Mouse (Mus musculus): ENCODE measurements at regions not wholly inside any gene's neighbourhood (a gene's known extent, or its start where the extent isn't known, plus 50 kb on each side); places are given as distances from the start of the nearest gene placed in this dataset.

DNA sequence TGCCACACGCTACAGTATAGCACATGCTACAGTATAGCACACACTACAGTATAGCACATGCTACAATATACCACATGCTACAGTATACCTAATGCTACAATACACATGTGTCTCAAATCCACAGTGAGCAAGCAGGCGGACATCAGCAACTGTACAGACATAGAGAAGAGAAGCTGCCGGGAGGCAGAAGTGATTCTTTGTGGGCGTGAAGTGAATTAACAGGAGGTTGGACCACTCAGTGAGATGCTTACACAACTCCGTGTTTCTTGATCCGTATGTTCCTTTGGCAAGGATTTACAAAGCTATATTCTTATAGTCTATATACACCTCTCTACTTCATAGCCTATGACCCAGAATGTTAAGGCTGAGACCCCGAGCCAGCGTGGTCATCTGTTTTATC, 128.5 kb upstream of the Rxylt1 start:
- no peak overlapping the region for H3K4me2 ChIP-seq (ENCODE audit: low read length)
- no peaks in the 10 kb centered on the region for H3K36me3 ChIP-seq (ENCODE audit: control insufficient read depth, insufficient read depth, low read length)
- H3K9ac ChIP-seq (ENCODE audit: low read depth, low read length), result no peak overlapping the region
- H3K4me3 ChIP-seq (ENCODE audit: low read length), result no peak overlapping the region
- no peaks in the 10 kb centered on the region for H3K9me3 ChIP-seq (ENCODE audit: control insufficient read depth, low read length)
- H3K27ac ChIP-seq (ENCODE audit: low read depth, low read length), result no peak overlapping the region
- no peaks in the 10 kb centered on the region for H3K4me1 ChIP-seq (ENCODE audit: control insufficient read depth, insufficient read depth, low read depth, low read length)
- WGBS, result 94% methylated on average over 8 of the region's 8 CpGs
- no peak for ATAC-seq
- H3K27me3 ChIP-seq (replicated peaks; ENCODE audit: control insufficient read depth, insufficient read depth, low read length), result no peaks in the 10 kb centered on the region

DNA sequence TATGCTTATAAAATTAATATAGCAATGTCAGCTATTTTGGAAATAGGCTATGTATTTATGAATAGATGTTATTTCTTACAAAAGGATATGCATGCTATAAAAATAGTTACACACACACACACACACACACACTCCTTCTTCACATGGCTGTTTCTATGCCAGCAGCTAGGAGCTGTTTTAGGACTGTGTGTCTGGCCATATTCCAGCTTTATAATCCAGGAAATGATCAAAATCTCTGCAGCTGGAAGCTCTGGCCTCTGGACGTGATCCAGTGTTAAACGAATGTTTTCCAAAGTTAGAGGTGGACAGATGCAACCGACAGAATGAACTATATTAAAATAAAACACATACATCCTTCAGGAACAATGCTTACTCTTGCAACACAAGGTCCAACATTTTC, 125.9 kb upstream of the Rxylt1 start:
- H3K36me3 ChIP-seq (ENCODE audit: control insufficient read depth, insufficient read depth, low read length), result no peaks in the 10 kb centered on the region
- no peak overlapping the region for H3K4me3 ChIP-seq (ENCODE audit: low read length)
- no peaks in the 10 kb centered on the region for H3K27me3 ChIP-seq (replicated peaks; ENCODE audit: control insufficient read depth, insufficient read depth, low read length)
- no peaks in the 10 kb centered on the region for H3K9me3 ChIP-seq (ENCODE audit: control insufficient read depth, low read length)
- 66% methylated on average over 3 of the region's 3 CpGs for WGBS
- H3K9ac ChIP-seq (ENCODE audit: low read depth, low read length), result no peak overlapping the region
- H3K4me2 ChIP-seq (ENCODE audit: low read length), result no peak overlapping the region
- no peaks in the 10 kb centered on the region for H3K4me1 ChIP-seq (ENCODE audit: control insufficient read depth, insufficient read depth, low read depth, low read length)
- no peak for ATAC-seq
- no peak overlapping the region for H3K27ac ChIP-seq (ENCODE audit: low read depth, low read length)

DNA sequence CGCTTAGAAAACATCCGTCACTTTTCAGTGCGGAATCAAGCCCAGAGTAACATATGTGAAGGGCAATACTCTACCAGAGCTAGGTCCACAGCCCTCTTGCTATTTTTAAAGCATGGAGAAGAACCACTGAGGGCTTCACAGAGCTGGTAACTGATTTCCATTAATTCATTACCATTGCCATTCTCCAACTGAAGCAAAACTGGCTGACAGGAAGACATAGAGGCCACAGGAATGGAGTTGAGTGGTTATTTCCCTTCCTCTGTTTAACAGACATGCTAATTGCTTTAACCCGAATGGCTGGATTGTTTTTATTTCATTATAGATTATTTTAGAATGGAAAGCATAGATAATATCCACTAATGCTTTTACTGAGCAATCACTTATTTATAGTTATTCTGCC, 120.4 kb upstream of the Rxylt1 start:
- H3K4me1 ChIP-seq (ENCODE audit: control insufficient read depth, insufficient read depth, low read depth, low read length), result no peaks in the 10 kb centered on the region
- no peak overlapping the region for H3K4me3 ChIP-seq (ENCODE audit: low read length)
- no peak for ATAC-seq
- no peak overlapping the region for H3K9ac ChIP-seq (ENCODE audit: low read depth, low read length)
- 81% methylated on average over 4 of the region's 4 CpGs for WGBS
- no peaks in the 10 kb centered on the region for H3K36me3 ChIP-seq (ENCODE audit: control insufficient read depth, insufficient read depth, low read length)
- no peaks in the 10 kb centered on the region for H3K27me3 ChIP-seq (replicated peaks; ENCODE audit: control insufficient read depth, insufficient read depth, low read length)
- no peak overlapping the region for H3K27ac ChIP-seq (ENCODE audit: low read depth, low read length)
- no peaks in the 10 kb centered on the region for H3K9me3 ChIP-seq (ENCODE audit: control insufficient read depth, low read length)
- no peak overlapping the region for H3K4me2 ChIP-seq (ENCODE audit: low read length)

DNA sequence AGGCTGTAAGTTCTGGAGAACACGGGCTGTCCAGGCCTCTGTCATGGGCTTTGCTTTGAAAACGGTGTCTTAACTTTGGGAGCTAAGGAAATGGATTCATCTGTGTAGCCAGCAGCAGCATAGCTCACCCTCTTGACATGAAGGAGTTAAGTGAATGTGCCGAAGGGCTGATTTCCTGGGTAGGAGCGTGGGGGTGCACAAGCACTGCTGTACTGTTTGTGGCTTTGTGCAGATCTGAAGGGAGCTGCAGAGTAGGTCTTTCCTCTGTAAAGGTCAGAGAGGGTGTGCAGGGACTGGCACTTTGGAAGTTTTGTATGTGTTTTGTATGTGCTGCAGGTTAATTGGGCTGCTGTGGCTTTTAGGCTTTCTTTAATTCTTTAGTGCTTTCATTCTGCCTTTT, 102.6 kb upstream of the Rxylt1 start:
- Histone ChIP-seq H3K4me3 (ENCODE audit: low read length) (no peak overlapping the region), H3K27ac (ENCODE audit: low read depth, low read length) (no peak overlapping the region), H3K4me1 (ENCODE audit: control insufficient read depth, insufficient read depth, low read depth, low read length) (no peaks in the 10 kb centered on the region; the same call in 1 of the 2 replicates), H3K9me3 (ENCODE audit: control insufficient read depth, low read length) (no peaks in the 10 kb centered on the region), H3K27me3 (replicated peaks; ENCODE audit: control insufficient read depth, insufficient read depth, low read length) (no peaks in the 10 kb centered on the region), H3K36me3 (ENCODE audit: control insufficient read depth, insufficient read depth, low read length) (no peaks in the 10 kb centered on the region), H3K4me2 (ENCODE audit: low read length) (no peak overlapping the region), H3K9ac (ENCODE audit: low read depth, low read length) (no peak overlapping the region)
- WGBS, result 42% methylated on average over 4 of the region's 4 CpGs
- ATAC-seq, result no peak

DNA sequence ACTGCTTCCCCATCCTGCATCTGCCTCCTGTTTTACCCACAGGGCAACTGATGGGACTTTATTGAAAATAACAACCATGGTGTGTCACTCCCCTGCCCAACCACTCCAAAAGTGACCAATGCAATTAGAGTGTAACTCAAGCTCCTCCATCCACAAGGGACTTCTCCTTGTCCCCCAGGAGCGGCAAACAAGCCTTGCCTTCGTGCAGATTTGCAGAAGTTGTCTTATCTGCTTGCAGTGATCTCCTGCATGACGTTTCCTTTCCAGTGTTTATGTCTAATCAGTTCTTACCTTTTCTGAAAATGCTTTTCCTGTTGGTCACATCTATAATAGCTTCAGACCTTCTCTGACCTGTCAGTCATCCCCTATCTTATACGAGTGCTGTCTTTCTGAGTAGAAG, 100.5 kb upstream of the Rxylt1 start:
- H3K4me1 ChIP-seq (ENCODE audit: control insufficient read depth, insufficient read depth, low read depth, low read length), result no peaks in the 10 kb centered on the region; the same call in 1 of the 2 replicates
- WGBS, result 92% methylated on average over 4 of the region's 4 CpGs
- no peaks in the 10 kb centered on the region for H3K36me3 ChIP-seq (ENCODE audit: control insufficient read depth, insufficient read depth, low read length)
- no peak for ATAC-seq
- H3K4me3 ChIP-seq (ENCODE audit: low read length), result no peak overlapping the region
- no peak overlapping the region for H3K4me2 ChIP-seq (ENCODE audit: low read length)
- H3K27ac ChIP-seq (ENCODE audit: low read depth, low read length), result no peak overlapping the region
- H3K27me3 ChIP-seq (replicated peaks; ENCODE audit: control insufficient read depth, insufficient read depth, low read length), result no peaks in the 10 kb centered on the region
- no peak overlapping the region for H3K9ac ChIP-seq (ENCODE audit: low read depth, low read length)
- H3K9me3 ChIP-seq (ENCODE audit: control insufficient read depth, low read length), result no peaks in the 10 kb centered on the region

DNA sequence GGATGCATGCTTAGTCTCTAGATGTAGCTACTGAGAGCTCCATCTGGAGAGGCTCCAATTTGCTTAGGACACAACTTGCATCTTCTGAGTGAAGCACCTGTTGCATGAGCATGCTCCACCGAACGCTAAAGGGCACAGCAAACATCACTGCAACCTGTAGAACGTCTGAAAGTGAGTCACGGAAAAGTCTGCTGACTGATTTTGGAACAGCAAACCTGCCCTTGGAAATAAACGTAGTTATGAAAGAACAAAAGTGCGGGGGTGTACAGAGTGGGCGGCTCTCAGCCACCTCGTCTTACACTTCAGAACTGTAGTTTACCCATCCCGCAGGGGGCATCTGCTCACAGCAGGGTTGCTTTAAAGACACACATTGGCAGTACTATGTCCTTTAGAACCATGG, 97.0 kb upstream of the Rxylt1 start:
- no peak overlapping the region for H3K4me2 ChIP-seq (ENCODE audit: low read length)
- H3K27ac ChIP-seq (ENCODE audit: low read depth, low read length), result no peak overlapping the region
- no peak overlapping the region for H3K4me3 ChIP-seq (ENCODE audit: low read length)
- no peaks in the 10 kb centered on the region for H3K27me3 ChIP-seq (replicated peaks; ENCODE audit: control insufficient read depth, insufficient read depth, low read length)
- H3K9me3 ChIP-seq (ENCODE audit: control insufficient read depth, low read length), result no peaks in the 10 kb centered on the region
- H3K36me3 ChIP-seq (ENCODE audit: control insufficient read depth, insufficient read depth, low read length), result no peaks in the 10 kb centered on the region
- 86% methylated on average over 9 of the region's 9 CpGs for WGBS
- no peak overlapping the region for H3K9ac ChIP-seq (ENCODE audit: low read depth, low read length)
- no peak for ATAC-seq
- H3K4me1 ChIP-seq (ENCODE audit: control insufficient read depth, insufficient read depth, low read depth, low read length), result no peaks in the 10 kb centered on the region

DNA sequence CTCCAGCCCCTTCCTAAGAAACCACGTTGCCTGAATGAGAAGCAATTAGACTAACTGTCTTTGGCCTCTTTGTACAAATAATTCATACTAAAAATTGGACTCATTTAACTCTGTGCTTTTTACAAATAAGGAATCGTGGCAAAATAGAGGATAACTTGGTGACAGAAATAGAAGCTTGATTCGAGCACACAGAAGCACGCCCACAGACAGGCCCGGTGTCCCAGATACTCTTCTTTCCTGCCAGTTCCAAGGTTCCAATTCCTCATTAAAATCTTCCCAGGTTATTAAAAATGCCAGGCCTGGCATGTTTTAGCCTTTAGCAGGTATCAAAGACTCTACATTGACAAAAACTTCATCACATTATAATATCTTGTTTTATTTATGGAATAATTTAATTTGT, 96.2 kb upstream of the Rxylt1 start:
- Histone ChIP-seq H3K4me3 (ENCODE audit: low read length) (no peak overlapping the region), H3K36me3 (ENCODE audit: control insufficient read depth, insufficient read depth, low read length) (no peaks in the 10 kb centered on the region), H3K27ac (ENCODE audit: low read depth, low read length) (no peak overlapping the region), H3K9ac (ENCODE audit: low read depth, low read length) (no peak overlapping the region), H3K4me2 (ENCODE audit: low read length) (no peak overlapping the region), H3K9me3 (ENCODE audit: control insufficient read depth, low read length) (no peaks in the 10 kb centered on the region), H3K27me3 (replicated peaks; ENCODE audit: control insufficient read depth, insufficient read depth, low read length) (no peaks in the 10 kb centered on the region), H3K4me1 (ENCODE audit: control insufficient read depth, insufficient read depth, low read depth, low read length) (no peaks in the 10 kb centered on the region)
- ATAC-seq, result no peak
- WGBS, result 77% methylated on average over 5 of the region's 5 CpGs

DNA sequence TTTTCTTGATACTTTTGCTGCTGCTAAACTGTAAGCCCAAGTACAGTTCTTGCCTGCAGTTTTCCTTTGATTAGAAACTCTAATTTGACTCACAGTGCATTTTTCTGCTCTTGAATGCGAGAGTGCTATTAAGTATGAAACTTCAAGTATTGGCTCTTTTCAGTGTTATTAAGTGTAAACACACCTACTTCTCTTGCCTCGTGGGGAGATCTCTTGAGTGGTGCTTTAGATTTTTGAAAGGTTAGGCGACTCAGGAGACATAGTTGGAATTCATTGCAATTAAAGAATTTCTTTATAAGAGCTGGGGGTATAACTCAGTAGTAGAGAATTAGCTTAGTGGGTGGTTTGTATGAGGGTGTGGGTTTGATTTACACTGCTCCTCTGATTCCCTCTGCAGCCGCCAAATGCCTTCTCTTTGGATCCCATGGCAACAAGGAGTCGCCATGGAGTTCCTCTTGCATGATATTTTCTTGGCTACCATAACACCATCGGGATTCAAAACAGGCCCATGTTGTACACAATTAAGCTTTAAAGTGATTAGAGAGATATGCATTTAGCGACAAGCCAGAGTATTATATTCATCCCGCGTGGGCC, 88.1 kb upstream of the Rxylt1 start:
- ATAC-seq, result no peak
- Histone ChIP-seq H3K9ac (ENCODE audit: low read depth, low read length) (no peak overlapping the region), H3K27me3 (replicated peaks; ENCODE audit: control insufficient read depth, insufficient read depth, low read length) (no peaks in the 10 kb centered on the region), H3K4me3 (ENCODE audit: low read length) (no peak overlapping the region), H3K36me3 (ENCODE audit: control insufficient read depth, insufficient read depth, low read length) (no peaks in the 10 kb centered on the region), H3K4me2 (ENCODE audit: low read length) (no peak overlapping the region), H3K27ac (ENCODE audit: low read depth, low read length) (no peak overlapping the region), H3K9me3 (ENCODE audit: control insufficient read depth, low read length) (no peaks in the 10 kb centered on the region), H3K4me1 (ENCODE audit: control insufficient read depth, insufficient read depth, low read depth, low read length) (no peaks in the 10 kb centered on the region)
- 70% methylated on average over 9 of the region's 9 CpGs for WGBS

DNA sequence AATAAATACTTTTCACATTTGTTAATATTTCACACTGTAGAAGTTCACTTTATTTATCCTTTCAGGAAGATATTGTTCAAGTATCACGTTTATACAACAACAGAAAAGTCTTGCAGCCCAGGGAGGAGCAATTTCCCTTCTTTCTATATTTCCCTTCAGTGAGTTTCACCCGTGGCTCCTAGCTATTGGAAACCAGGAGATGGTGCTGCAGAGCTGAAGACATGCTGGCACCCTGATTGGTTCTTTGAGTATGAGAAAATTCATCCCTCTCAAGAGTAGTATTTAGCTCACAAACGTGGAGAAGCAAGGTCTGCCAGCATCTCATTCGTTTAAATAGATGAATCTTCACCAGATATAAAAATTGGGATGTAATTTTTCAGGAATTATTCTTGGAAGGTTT, 85.9 kb upstream of the Rxylt1 start:
- H3K27me3 ChIP-seq (replicated peaks; ENCODE audit: control insufficient read depth, insufficient read depth, low read length), result no peaks in the 10 kb centered on the region
- no peak overlapping the region for H3K27ac ChIP-seq (ENCODE audit: low read depth, low read length)
- no peak overlapping the region for H3K4me3 ChIP-seq (ENCODE audit: low read length)
- no peak overlapping the region for H3K4me2 ChIP-seq (ENCODE audit: low read length)
- no peak for ATAC-seq
- H3K4me1 ChIP-seq (ENCODE audit: control insufficient read depth, insufficient read depth, low read depth, low read length), result no peaks in the 10 kb centered on the region
- H3K9ac ChIP-seq (ENCODE audit: low read depth, low read length), result no peak overlapping the region
- no peaks in the 10 kb centered on the region for H3K9me3 ChIP-seq (ENCODE audit: control insufficient read depth, low read length)
- WGBS, result 35% methylated on average over 4 of the region's 4 CpGs
- H3K36me3 ChIP-seq (ENCODE audit: control insufficient read depth, insufficient read depth, low read length), result no peaks in the 10 kb centered on the region

DNA sequence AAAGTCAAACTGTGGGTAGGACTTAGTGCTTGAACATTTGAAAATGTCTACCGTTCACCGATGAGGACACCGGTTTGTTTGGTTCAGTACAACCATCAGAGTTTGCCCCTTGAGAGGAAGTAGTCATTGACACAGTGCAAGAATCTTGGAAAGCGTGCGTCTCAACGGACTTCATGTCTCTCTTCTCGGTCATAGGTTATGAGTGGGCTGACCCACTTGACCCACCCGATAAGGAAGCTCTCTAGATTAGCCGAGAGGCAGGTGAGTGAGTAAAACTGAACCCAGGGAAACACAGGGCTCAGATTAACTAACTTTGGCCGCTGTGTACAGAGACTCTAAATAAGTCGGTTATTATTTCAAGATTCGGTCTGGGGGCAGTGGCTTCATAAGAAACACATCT, 51.9 kb upstream of the Rxylt1 start:
- no peak overlapping the region for H3K9ac ChIP-seq (ENCODE audit: low read depth, low read length)
- no peak for ATAC-seq
- no peaks in the 10 kb centered on the region for H3K4me1 ChIP-seq (ENCODE audit: control insufficient read depth, insufficient read depth, low read depth, low read length)
- no peaks in the 10 kb centered on the region for H3K9me3 ChIP-seq (ENCODE audit: control insufficient read depth, low read length)
- WGBS, result 92% methylated on average over 12 of the region's 12 CpGs
- H3K27me3 ChIP-seq (replicated peaks; ENCODE audit: control insufficient read depth, insufficient read depth, low read length), result no peaks in the 10 kb centered on the region
- no peak overlapping the region for H3K4me2 ChIP-seq (ENCODE audit: low read length)
- no peak overlapping the region for H3K4me3 ChIP-seq (ENCODE audit: low read length)
- H3K27ac ChIP-seq (ENCODE audit: low read depth, low read length), result no peak overlapping the region
- H3K36me3 ChIP-seq (ENCODE audit: control insufficient read depth, insufficient read depth, low read length), result no peaks in the 10 kb centered on the region
